Mouse (Mus musculus) thymus, postnatal 10 days (tissue): ENCODE results near the gene Rnasel.

Experiments used
- DNase-seq, 2 experiments: peaks; one replicate each; pipeline ENCODE4 v3.0.0; 2021; ENCODE audit warnings: low spot score in 2 of 2

Rnasel gene

GRCm38 (mm10) chr1:153736096-153736495 lies 13.1 kb upstream of the Rnasel start:
- DNase-seq = no peak

- DNase-seq = no peak
Observed at GRCm38 (mm10) chr1:153737101-153738085, 11.8 kb upstream of the Rnasel start.

GRCm38 (mm10) chr1:153739437-153740015 lies 9.7 kb upstream of the Rnasel start:
- DNase-seq = no peak

- DNase-seq = peak; percentile 73 to 78
Observed at GRCm38 (mm10) chr1:153740145-153740544, 9.1 kb upstream of the Rnasel start, which contains the start of gene Rgs16. Gene Rgs16, plus strand, starts transcription at chr1:153740349.

GRCm38 (mm10) chr1:153740775-153741400 lies 8.3 kb upstream of the Rnasel start:
- DNase-seq = no peak

- DNase-seq = no peak
Observed at GRCm38 (mm10) chr1:153741551-153742316, 7.5 kb upstream of the Rnasel start.

- peak; percentile 58 to 85 for DNase-seq
Observed at GRCm38 (mm10) chr1:153742374-153743155, 6.7 kb upstream of the Rnasel start.

GRCm38 (mm10) chr1:153746119-153746670 lies 3.0 kb upstream of the Rnasel start:
- peak in 1 of 2 experiments; percentile 49 for DNase-seq

- DNase-seq = peak; percentile 61 to 81
Observed at GRCm38 (mm10) chr1:153746728-153747127, 2.5 kb upstream of the Rnasel start.

GRCm38 (mm10) chr1:153747861-153748530 lies 1.2 kb upstream of the Rnasel start:
- no peak for DNase-seq

GRCm38 (mm10) chr1:153748549-153748948 lies 677 bp upstream of the Rnasel start:
- peak; percentile 71 to 74 for DNase-seq

GRCm38 (mm10) chr1:153750054-153750453 lies 828 bp downstream of the Rnasel start:
- DNase-seq = no peak

GRCm38 (mm10) chr1:153751763-153752301 lies 2.6 kb downstream of the Rnasel start:
- peak; percentile 29 to 48 for DNase-seq

GRCm38 (mm10) chr1:153752521-153752920 lies 3.3 kb downstream of the Rnasel start:
- DNase-seq = no peak

GRCm38 (mm10) chr1:153753725-153754464 lies 4.7 kb downstream of the Rnasel start:
- DNase-seq = no peak

GRCm38 (mm10) chr1:153764136-153764535 lies 14.9 kb downstream of the Rnasel start:
- DNase-seq = no peak

GRCm38 (mm10) chr1:153766298-153766697 lies 17.1 kb downstream of the Rnasel start:
- no peak for DNase-seq

- no peak for DNase-seq
Observed at GRCm38 (mm10) chr1:153767281-153767680, 18.1 kb downstream of the Rnasel start.

GRCm38 (mm10) chr1:153768465-153768864 lies 19.2 kb downstream of the Rnasel start:
- no peak for DNase-seq
